Mouse (Mus musculus) embryonic facial prominence, embryonic 11.5 days (tissue): ENCODE results near the gene Bicc1. TPM values are rescaled to one million over a fixed set of nuclear protein-coding genes. Genes with fewer than 3 reads are reported as not detected.

ENCODE experiments used
- ATAC-seq: fragments of 200-750 bp; cut with Nextera tagmentation; replicated peaks from 2 replicates; pipeline ENCODE4 v1.8.0; 2017; ENCODE audit warnings: low read depth; ENCODE audit not compliant: insufficient number of reproducible peaks, low FRiP score, low TSS enrichment
- DNase-seq: peaks from one replicate; pipeline ENCODE4 v3.0.0-alpha.2; 2015; ENCODE audit warnings: low spot score
- H3K27ac ChIP-seq: fragments of 300-500 bp; sonication (generic); replicated peaks from 2 replicates; pipeline ENCODE4 v1.5.1; 2014; ENCODE audit warnings: mild to moderate bottlenecking, low read depth, low read length, control low read depth
- H3K27me3 ChIP-seq: fragments of 300-500 bp; sonication (generic); 2 replicates; pipeline ENCODE4 v1.6.1; 2014; ENCODE audit warnings: mild to moderate bottlenecking, low read length, moderate library complexity, mixed read lengths; ENCODE audit not compliant: control insufficient read depth, insufficient read depth
- H3K36me3 ChIP-seq: fragments of 300-500 bp; sonication (generic); replicated peaks from 2 replicates; pipeline ENCODE4 v1.6.1; 2014; ENCODE audit warnings: low read depth, mild to moderate bottlenecking, low read length, moderate library complexity, mixed read lengths; ENCODE audit not compliant: control insufficient read depth, insufficient read depth
- H3K4me1 ChIP-seq: fragments of 300-500 bp; sonication (generic); 2 replicates; pipeline ENCODE4 v1.6.1; 2014; ENCODE audit warnings: low read length, mixed read lengths; ENCODE audit not compliant: control insufficient read depth, insufficient read depth
- H3K4me2 ChIP-seq: fragments of 300-500 bp; sonication (generic); 2 replicates; pipeline ENCODE4 v1.6.1; 2014; ENCODE audit warnings: low read depth, mild to moderate bottlenecking, control low read depth, low read length, moderate library complexity
- H3K4me3 ChIP-seq: fragments of 300-500 bp; sonication (generic); 2 replicates; pipeline ENCODE4 v1.5.1; 2014; ENCODE audit warnings: low read depth, low read length, control low read depth
- H3K9ac ChIP-seq: fragments of 300-500 bp; sonication (generic); replicated peaks from 2 replicates; pipeline ENCODE4 v1.6.1; 2014; ENCODE audit warnings: mild to moderate bottlenecking, control low read depth, low read length
- H3K9me3 ChIP-seq: fragments of 300-500 bp; sonication (generic); replicated peaks from 2 replicates; pipeline ENCODE4 v1.6.1; 2016; ENCODE audit warnings: mild to moderate bottlenecking, low read length, inconsistent platforms, mixed read lengths; ENCODE audit not compliant: control insufficient read depth
- WGBS: fragments of 180-500 bp; shearing (Covaris S2); extraction: QIAGEN DNeasy Blood & Tissue Kit; methylation state at CpG from one replicate; pipeline ENCODE4 v1.1.7; 2014; 5-methylcytosine and 5-hydroxymethylcytosine counted together
- polyA plus RNA-seq: library from polyadenylated mRNA; unstranded; fragments of >200 nt; fragmentation: Nextera tagmentation; extraction: Ambion mirVana; gene quantifications from 2 replicates; pipeline ENCODE4 v1.2.1, GENCODE M21; 2014

The Bicc1 gene
- 9.0 and 10.4 TPM in 2 replicates for polyA plus RNA-seq

DNA sequence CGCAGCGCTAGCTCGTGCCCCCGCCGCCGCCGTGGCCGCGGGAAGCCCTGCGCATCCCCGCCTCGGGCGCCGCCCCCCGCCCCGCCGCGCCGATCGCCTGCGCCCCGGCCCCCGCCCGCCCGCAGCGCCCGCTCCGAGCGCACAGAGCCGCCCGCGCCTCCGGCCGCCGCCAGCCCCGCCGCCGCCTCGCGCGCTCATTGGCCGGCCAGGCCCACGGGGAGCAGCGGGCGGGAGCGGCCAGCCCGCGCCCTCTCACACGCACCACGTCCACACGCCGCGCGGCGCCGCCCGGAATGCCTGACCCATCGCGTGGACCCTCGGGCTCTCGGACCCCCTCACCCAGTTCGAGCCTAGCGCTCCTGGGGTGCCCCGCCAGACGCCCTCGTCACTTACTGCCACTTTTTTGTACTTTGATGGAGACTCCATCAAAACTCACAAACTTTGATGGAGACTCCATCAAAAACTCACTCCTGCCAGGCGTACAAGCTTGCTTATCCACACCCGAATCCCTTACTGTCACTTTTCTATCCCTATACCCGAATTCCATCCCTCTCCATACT is at the start of gene Bicc1:
Gene Bicc1, minus strand, starts transcription at position 25 of the 560 bp plus-strand sequence.
- DNase-seq (peak; percentile 72), ATAC-seq (peak; percentile 81)
- no peaks in the 10 kb centered on the region for H3K27me3 ChIP-seq
- peak within 1 kb of the TSS; percentile 91 for H3K4me2 ChIP-seq
- H3K27ac ChIP-seq = no peak within 1 kb of the TSS
- H3K9me3 ChIP-seq = no peaks in the 10 kb centered on the region
- H3K36me3 ChIP-seq = no peaks in the 10 kb centered on the region
- H3K4me1 ChIP-seq = no peaks in the 10 kb centered on the region
- H3K4me3 ChIP-seq = peak within 1 kb of the TSS; percentile 61
- WGBS = 2% methylated on average over 45 of the region's 69 CpGs
- H3K9ac ChIP-seq = peak within 1 kb of the TSS; percentile 82

DNA sequence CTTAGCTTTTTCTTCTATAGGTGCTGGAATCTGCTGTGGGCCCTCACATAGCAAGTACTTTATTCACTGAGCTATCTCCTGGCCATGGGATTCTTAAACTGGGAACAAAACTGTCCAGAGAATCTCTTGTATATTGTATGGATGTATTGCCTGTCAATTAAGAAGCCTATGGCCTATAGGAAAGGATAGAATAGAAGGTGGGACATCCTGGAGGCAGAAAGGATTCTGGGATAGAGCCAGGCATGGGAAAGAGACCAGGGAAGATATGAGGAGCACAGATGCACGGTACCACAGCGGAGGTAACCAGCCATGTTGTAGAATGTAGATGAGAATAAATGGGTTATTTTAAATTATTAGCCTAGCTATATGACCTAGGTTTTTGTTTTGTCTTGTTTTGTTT is 42.0 kb upstream of the Bicc1 start:
- Histone ChIP-seq H3K4me3 (no peak overlapping the region), H3K4me1 (no peaks in the 10 kb centered on the region), H3K27ac (no peak overlapping the region), H3K4me2 (no peak overlapping the region), H3K27me3 (no peaks in the 10 kb centered on the region), H3K9ac (no peak overlapping the region), H3K36me3 (no peaks in the 10 kb centered on the region), H3K9me3 (no peaks in the 10 kb centered on the region)
- no peak for DNase-seq
- WGBS = 88% methylated on average over 2 of the region's 2 CpGs
- no peak for ATAC-seq

DNA sequence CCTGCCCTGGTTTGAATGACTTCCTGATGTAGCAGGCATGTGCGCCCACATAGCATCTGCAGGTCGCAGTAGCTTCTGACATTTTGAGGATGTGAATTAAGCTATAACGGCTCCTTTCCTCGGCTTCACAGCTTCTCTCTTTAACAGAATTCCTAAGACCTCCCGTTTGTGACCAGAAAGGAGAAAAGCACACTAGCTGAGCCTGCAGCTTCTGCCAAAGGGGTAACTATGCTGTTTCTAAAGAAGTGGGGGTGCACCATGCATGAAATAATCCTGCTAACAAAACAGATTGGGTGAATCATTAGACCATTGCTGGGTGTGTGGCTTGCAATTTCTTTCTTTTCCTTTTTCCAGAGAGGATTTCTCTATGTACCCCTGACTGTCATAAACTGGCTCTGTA is 41.5 kb upstream of the Bicc1 start:
- H3K36me3 ChIP-seq = no peaks in the 10 kb centered on the region
- H3K9ac ChIP-seq = no peak overlapping the region
- H3K9me3 ChIP-seq = no peaks in the 10 kb centered on the region
- H3K4me2 ChIP-seq = no peak overlapping the region
- DNase-seq (no peak), ATAC-seq (no peak)
- H3K27me3 ChIP-seq = no peaks in the 10 kb centered on the region
- 61% methylated on average over 5 of the region's 5 CpGs for WGBS
- H3K27ac ChIP-seq = no peak overlapping the region
- no peak overlapping the region for H3K4me3 ChIP-seq
- H3K4me1 ChIP-seq = no peaks in the 10 kb centered on the region

DNA sequence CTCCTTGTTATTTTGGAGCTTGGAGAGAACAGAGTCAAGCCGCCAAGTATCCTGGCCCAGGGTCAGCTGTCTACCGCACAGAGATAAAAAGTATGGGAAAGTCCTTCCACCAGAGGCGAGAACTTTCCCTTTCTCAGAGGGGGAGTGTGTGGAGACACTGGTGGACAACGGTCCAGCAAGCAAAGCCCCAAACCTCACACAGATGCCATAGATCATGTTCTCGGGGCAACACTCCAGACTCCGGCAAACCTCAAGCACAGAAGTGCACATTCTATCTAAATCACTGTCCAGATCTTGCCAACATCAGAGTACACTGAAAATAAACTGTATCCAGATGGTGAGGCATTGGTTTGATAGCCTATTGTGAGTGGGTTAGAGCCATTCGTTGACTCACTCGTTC is 39.2 kb upstream of the Bicc1 start:
- Histone ChIP-seq H3K27ac (no peak overlapping the region), H3K9me3 (no peaks in the 10 kb centered on the region), H3K4me1 (no peaks in the 10 kb centered on the region), H3K27me3 (no peaks in the 10 kb centered on the region), H3K4me2 (no peak overlapping the region), H3K36me3 (no peaks in the 10 kb centered on the region), H3K4me3 (no peak overlapping the region), H3K9ac (no peak overlapping the region)
- WGBS = 89% methylated on average over 8 of the region's 8 CpGs
- no peak for DNase-seq
- ATAC-seq = no peak

DNA sequence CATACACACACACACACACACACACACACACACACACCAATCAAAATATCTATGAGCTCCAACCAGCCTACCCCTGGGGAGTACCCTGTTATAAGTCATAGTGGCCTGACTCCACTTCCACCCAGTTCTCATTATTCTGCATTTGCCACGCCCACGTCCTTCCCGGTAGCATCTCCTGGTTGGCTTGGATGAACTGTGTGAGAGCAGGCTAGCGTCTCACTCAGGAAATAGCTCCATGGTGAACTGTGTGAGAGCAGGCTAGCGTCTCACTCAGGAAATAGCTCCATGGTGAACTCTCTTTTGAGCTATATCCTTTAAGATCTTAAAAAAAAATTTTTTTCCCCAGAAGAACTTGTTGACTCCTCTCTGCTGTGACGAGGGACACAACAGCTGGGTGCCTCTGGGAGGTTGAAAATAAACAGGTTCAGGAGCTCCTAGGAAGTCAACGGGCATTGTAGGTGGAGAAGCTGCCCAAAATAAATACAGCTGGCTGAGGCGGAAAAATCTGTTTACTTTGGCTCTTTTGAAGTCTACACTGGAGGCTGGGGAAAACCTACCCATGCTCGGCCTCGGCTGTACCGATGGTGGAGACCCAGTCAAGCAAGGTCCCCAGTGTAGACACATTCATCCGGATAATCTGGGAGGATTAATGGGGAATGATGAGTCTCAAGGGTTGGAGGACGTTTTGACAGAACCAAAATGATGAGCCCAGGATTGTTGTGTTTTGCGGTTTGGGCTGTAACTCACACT is 37.7 kb upstream of the Bicc1 start:
- Histone ChIP-seq H3K36me3 (no peaks in the 10 kb centered on the region), H3K4me2 (no peak overlapping the region), H3K27ac (no peak overlapping the region), H3K4me3 (no peak overlapping the region), H3K27me3 (no peaks in the 10 kb centered on the region), H3K9me3 (no peaks in the 10 kb centered on the region), H3K9ac (no peak overlapping the region), H3K4me1 (no peaks in the 10 kb centered on the region)
- WGBS = 68% methylated on average over 14 of the region's 14 CpGs
- ATAC-seq = no peak
- DNase-seq = no peak

DNA sequence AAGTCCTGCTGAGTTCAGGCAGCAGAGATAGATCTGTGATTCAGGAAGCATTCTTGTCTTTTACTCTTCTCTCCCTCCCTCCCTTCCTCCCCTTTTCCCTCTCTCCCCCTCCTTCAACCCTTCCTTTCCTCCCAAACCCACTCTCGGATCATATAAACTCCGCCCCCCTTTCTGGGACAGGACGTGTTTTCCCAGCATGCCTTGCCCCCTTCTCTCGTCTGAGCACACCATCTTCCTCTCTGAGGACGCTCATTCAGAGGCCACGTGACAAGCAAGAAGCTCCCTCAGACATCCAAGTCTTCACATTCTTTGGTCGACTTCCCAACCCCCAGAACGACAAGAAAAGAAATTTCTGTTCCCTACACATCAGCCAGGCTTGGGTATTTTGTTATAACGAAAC is 36.0 kb upstream of the Bicc1 start:
- H3K36me3 ChIP-seq = no peaks in the 10 kb centered on the region
- H3K4me2 ChIP-seq = no peak overlapping the region
- no peaks in the 10 kb centered on the region for H3K4me1 ChIP-seq
- H3K4me3 ChIP-seq = no peak overlapping the region
- no peaks in the 10 kb centered on the region for H3K9me3 ChIP-seq
- H3K9ac ChIP-seq = no peak overlapping the region
- no peaks in the 10 kb centered on the region for H3K27me3 ChIP-seq
- WGBS = 46% methylated on average over 9 of the region's 9 CpGs
- no peak for DNase-seq
- no peak overlapping the region for H3K27ac ChIP-seq
- no peak for ATAC-seq

DNA sequence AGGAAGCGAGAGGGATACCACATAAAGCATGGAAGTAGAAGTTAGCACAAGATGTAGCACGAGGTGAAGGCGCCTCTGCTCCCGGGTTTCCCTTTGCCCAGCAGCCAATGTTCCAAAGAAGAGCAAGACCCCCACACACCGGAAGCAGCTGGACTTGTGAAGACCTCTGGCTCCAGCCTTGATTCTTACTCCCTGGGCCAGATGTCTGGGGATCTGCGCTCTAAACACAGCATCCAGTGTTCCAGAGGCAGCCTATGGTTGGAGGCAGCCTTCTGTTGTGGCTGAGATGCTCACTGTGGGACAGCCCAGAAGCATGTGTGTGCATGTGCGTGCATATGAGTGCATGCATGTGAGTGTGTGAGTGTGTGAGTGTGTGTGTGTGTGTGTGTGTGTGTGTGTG is 35.2 kb upstream of the Bicc1 start:
- no peak overlapping the region for H3K4me2 ChIP-seq
- 85% methylated on average over 7 of the region's 7 CpGs for WGBS
- H3K9me3 ChIP-seq = no peaks in the 10 kb centered on the region
- H3K27ac ChIP-seq = no peak overlapping the region
- DNase-seq = no peak
- no peak overlapping the region for H3K9ac ChIP-seq
- H3K36me3 ChIP-seq = no peaks in the 10 kb centered on the region
- no peaks in the 10 kb centered on the region for H3K4me1 ChIP-seq
- H3K27me3 ChIP-seq = no peaks in the 10 kb centered on the region
- H3K4me3 ChIP-seq = no peak overlapping the region
- ATAC-seq = no peak

DNA sequence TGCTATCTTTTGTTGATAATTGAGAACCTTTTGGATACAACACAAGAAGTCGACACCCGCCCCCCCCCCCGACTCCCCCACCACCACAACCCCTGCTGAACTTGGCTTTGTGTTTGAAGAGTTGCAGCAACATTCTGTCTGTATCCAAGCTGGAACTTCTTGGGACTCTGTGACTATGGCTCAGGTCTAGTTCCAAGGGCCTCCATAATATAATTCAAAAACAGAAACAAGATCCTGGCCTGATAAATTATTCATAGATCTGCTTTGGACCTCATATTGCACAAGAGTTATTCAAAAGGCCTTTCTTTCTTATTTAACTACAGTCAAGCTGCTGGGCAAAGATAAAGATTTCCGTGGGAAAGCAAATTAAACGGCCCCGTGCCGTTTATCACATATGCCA is 33.8 kb upstream of the Bicc1 start:
- H3K27ac ChIP-seq = no peak overlapping the region
- WGBS = 85% methylated on average over 7 of the region's 7 CpGs
- H3K4me2 ChIP-seq = no peak overlapping the region
- no peak for ATAC-seq
- H3K36me3 ChIP-seq = no peaks in the 10 kb centered on the region
- no peaks in the 10 kb centered on the region for H3K4me1 ChIP-seq
- no peak for DNase-seq
- H3K4me3 ChIP-seq = no peak overlapping the region
- H3K9me3 ChIP-seq = no peaks in the 10 kb centered on the region
- H3K9ac ChIP-seq = no peak overlapping the region
- H3K27me3 ChIP-seq = no peaks in the 10 kb centered on the region
